Mouse (Mus musculus) heart, embryonic 10.5 days (tissue): ENCODE data around the gene Gm5460. TPM values are rescaled to one million over a fixed set of nuclear protein-coding genes. Genes with fewer than 3 reads are reported as not detected.

Source experiments
- DNase-seq: peaks from one replicate; pipeline ENCODE4 v3.0.0-alpha.2; 2017; ENCODE audit warnings: low spot score
- H3K27ac ChIP-seq: fragments of 300-500 bp; sonication (generic); 2 replicates; pipeline ENCODE4 v1.5.1; 2016; ENCODE audit warnings: mild to moderate bottlenecking
- H3K27me3 ChIP-seq: fragments of 300-500 bp; sonication (generic); 2 replicates; pipeline ENCODE4 v1.6.1; 2016; ENCODE audit warnings: mild to moderate bottlenecking; ENCODE audit not compliant: poor library complexity, insufficient read depth, severe bottlenecking
- H3K36me3 ChIP-seq: fragments of 300-500 bp; sonication (generic); 2 replicates; pipeline ENCODE4 v1.6.1; 2016; ENCODE audit warnings: mild to moderate bottlenecking, moderate library complexity
- H3K4me1 ChIP-seq: fragments of 300-500 bp; sonication (generic); 2 replicates; pipeline ENCODE4 v1.6.1; 2016; ENCODE audit warnings: mild to moderate bottlenecking
- H3K4me3 ChIP-seq: fragments of 300-500 bp; sonication (generic); 2 replicates; pipeline ENCODE4 v1.5.1; 2016; ENCODE audit warnings: mild to moderate bottlenecking, moderate library complexity
- H3K9me3 ChIP-seq: fragments of 300-500 bp; sonication (generic); 2 replicates; pipeline ENCODE4 v1.6.1; 2016; ENCODE audit warnings: mild to moderate bottlenecking, moderate library complexity
- WGBS: fragments of 180-500 bp; shearing (Covaris S2); methylation state at CpG from one replicate; pipeline ENCODE4 v1.1.7; 2016; 5-methylcytosine and 5-hydroxymethylcytosine counted together
- polyA plus RNA-seq: library from polyadenylated mRNA; unstranded; fragments of >200 nt; fragmentation: Nextera tagmentation; extraction: Ambion mirVana; gene quantifications from 2 replicates; pipeline ENCODE4 v1.2.1, GENCODE M21; 2016

The Gm5460 gene
- polyA plus RNA-seq, 1 experiment from 2014 or later = not detected

- no peaks in the 10 kb centered on the region for H3K36me3 ChIP-seq
- 62% methylated on average over 4 of the region's 4 CpGs for WGBS
- H3K9me3 ChIP-seq = no peaks in the 10 kb centered on the region
- DNase-seq = no peak
- no peaks in the 10 kb centered on the region for H3K4me1 ChIP-seq
- H3K27ac ChIP-seq = no peak within 1 kb of the TSS
- H3K4me3 ChIP-seq = no peak within 1 kb of the TSS
- H3K27me3 ChIP-seq = peaks cover 36% of the 10 kb centered on the region; the same call in 1 of the 2 replicates
These were observed 69.2 kb downstream of the Gm5460 start, which contains the start of gene Anxa8 for GRCm38 (mm10) chr14:34085731-34086130. Anxa8 (plus strand) TSS chr14:34085981.

GRCm38 (mm10) chr14:34086806-34087205 is 70.2 kb downstream of the Gm5460 start:
- no peak overlapping the region for H3K4me3 ChIP-seq
- WGBS = 62% methylated on average over 4 of the region's 4 CpGs
- no peak overlapping the region for H3K27ac ChIP-seq
- peaks cover 30% of the 10 kb centered on the region; the same call in 1 of the 2 replicates for H3K27me3 ChIP-seq
- H3K9me3 ChIP-seq = no peaks in the 10 kb centered on the region
- no peaks in the 10 kb centered on the region for H3K4me1 ChIP-seq
- no peak for DNase-seq
- H3K36me3 ChIP-seq = no peaks in the 10 kb centered on the region

- Histone ChIP-seq H3K4me1 (no peaks in the 10 kb centered on the region), H3K27ac (no peak overlapping the region), H3K4me3 (no peak overlapping the region), H3K9me3 (no peaks in the 10 kb centered on the region), H3K27me3 (peaks cover 25% of the 10 kb centered on the region; the same call in 1 of the 2 replicates), H3K36me3 (no peaks in the 10 kb centered on the region)
- WGBS = 68% methylated on average over 2 of the region's 2 CpGs
- DNase-seq = no peak
These were observed 71.4 kb downstream of the Gm5460 start for GRCm38 (mm10) chr14:34087856-34088398.

GRCm38 (mm10) chr14:34089796-34090195 is 73.2 kb downstream of the Gm5460 start:
- 0 out of 2 replicates have a peak, but pooled peaks cover 16% of the 10 kb centered on the region for H3K27me3 ChIP-seq
- H3K27ac ChIP-seq = no peak overlapping the region
- no peak overlapping the region for H3K4me3 ChIP-seq
- no peak for DNase-seq
- no peaks in the 10 kb centered on the region for H3K9me3 ChIP-seq
- WGBS = 82% methylated on average over 8 of the region's 8 CpGs
- no peaks in the 10 kb centered on the region for H3K36me3 ChIP-seq
- H3K4me1 ChIP-seq = no peaks in the 10 kb centered on the region

GRCm38 (mm10) chr14:34091475-34091874 is 74.9 kb downstream of the Gm5460 start:
- 0 out of 2 replicates have a peak, but pooled peaks cover 16% of the 10 kb centered on the region for H3K27me3 ChIP-seq
- H3K4me3 ChIP-seq = no peak overlapping the region
- no peaks in the 10 kb centered on the region for H3K9me3 ChIP-seq
- no peaks in the 10 kb centered on the region for H3K4me1 ChIP-seq
- whole genome bisulfite sequencing = 82% methylated on average over 5 of the region's 5 CpGs
- H3K27ac ChIP-seq = no peak overlapping the region
- DNase-seq = no peak
- H3K36me3 ChIP-seq = no peaks in the 10 kb centered on the region

GRCm38 (mm10) chr14:34092856-34093255 is 76.3 kb downstream of the Gm5460 start:
- 0 out of 2 replicates have a peak, but pooled peaks cover 16% of the 10 kb centered on the region for H3K27me3 ChIP-seq
- no peaks in the 10 kb centered on the region for H3K9me3 ChIP-seq
- DNase-seq = no peak
- no peaks in the 10 kb centered on the region for H3K4me1 ChIP-seq
- no peak overlapping the region for H3K27ac ChIP-seq
- H3K36me3 ChIP-seq = no peaks in the 10 kb centered on the region
- H3K4me3 ChIP-seq = no peak overlapping the region
- 85% methylated on average over 1 of the region's 1 CpGs for WGBS

- WGBS = 67% methylated on average over 5 of the region's 5 CpGs
- Histone ChIP-seq H3K36me3 (no peaks in the 10 kb centered on the region), H3K9me3 (no peaks in the 10 kb centered on the region), H3K27me3 (no peaks in the 10 kb centered on the region), H3K4me3 (no peak overlapping the region), H3K27ac (no peak overlapping the region), H3K4me1 (no peaks in the 10 kb centered on the region)
- no peak for DNase-seq
These were observed 79.6 kb downstream of the Gm5460 start for GRCm38 (mm10) chr14:34096161-34096560.

Other genes starting within 250 kb of the Gm5460 start
- 0.32 and 2.8 TPM in 2 replicates for gene Gdf10, start 93.2 kb upstream of the Gm5460 start, polyA plus RNA-seq
- gene Gdf2, start 75.7 kb upstream of the Gm5460 start, polyA plus RNA-seq = 0.69 and 4.3 TPM in 2 replicates
- gene Rbp3, start 62.8 kb upstream of the Gm5460 start, polyA plus RNA-seq = 0.05 and 0.36 TPM in 2 replicates
- gene Zfp488, start 38.0 kb upstream of the Gm5460 start, polyA plus RNA-seq = 0.03 and 0.12 TPM in 2 replicates
- not detected in 2 replicates for gene Gm30083, start 1.6 kb upstream of the Gm5460 start, polyA plus RNA-seq
- not detected in 2 replicates for gene Antxrl, start 35.9 kb downstream of the Gm5460 start, polyA plus RNA-seq
- gene Anxa8, start 69.2 kb downstream of the Gm5460 start, polyA plus RNA-seq = 0.49 and 0.53 TPM in 2 replicates
- not detected in 2 replicates for gene A630023A22Rik, start 86.0 kb downstream of the Gm5460 start, polyA plus RNA-seq
- 0.04 and 0.05 TPM in 2 replicates for gene Npy4r, start 135.7 kb downstream of the Gm5460 start, polyA plus RNA-seq
- gene Gprin2, start 184.9 kb downstream of the Gm5460 start, polyA plus RNA-seq = 0.17 and 0.46 TPM in 2 replicates
- 0.29 and 0.52 TPM in 2 replicates for gene Syt15, start 202.8 kb downstream of the Gm5460 start, polyA plus RNA-seq